Mouse (Mus musculus) MN1 (cell line): ENCODE results near the gene Hivep1.

ENCODE experiments used
- DNase-seq: peaks from one replicate; pipeline ENCODE4 v3.0.0-alpha.2; 2016; ENCODE audit warnings: low spot score

Gene Hivep1

GRCm38 (mm10) chr13:42233741-42234419, 182.1 kb downstream of the Hivep1 start:
- DNase-seq = no peak

GRCm38 (mm10) chr13:42238520-42238919, 186.7 kb downstream of the Hivep1 start:
- DNase-seq = no peak

- no peak for DNase-seq
These were observed 190.3 kb downstream of the Hivep1 start for GRCm38 (mm10) chr13:42242131-42242530.
